ENCODE assay signal across 19 mouse cellular contexts in the genomic region with DNA sequence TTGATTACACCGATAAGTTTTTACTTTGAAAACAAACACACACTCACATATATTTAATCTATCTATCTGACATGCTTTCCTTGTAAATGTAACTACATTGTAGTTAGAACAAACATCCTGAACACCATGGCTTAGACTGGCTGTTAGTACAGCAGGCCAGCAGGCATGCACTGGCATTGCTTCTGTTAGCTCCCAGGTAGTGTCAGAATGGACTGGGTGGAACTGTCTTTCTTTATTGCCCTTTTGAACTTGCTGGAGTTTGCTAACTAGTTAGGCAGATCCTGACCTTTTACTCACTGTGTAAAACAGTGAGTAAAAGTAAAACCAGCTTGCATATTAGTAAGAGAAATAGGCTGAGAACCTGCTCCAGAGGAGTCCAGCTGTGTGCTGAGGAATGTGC. TPM values are rescaled to one million over a fixed set of nuclear protein-coding genes. Genes with fewer than 3 reads are reported as not detected.
DNase-seq lines count a peak whose midpoint lies in the region; ATAC-seq and TF ChIP-seq lines count a peak whose summit lies in the region.
"Had no signal": no experiment of that assay in that cellular context is flagged by ENCODE, and none has a peak within 500 bp of the region (broad histone marks: within the 10 kb centered on the region; RNA-seq: fewer than 3 reads in every experiment).

No protein-coding gene starts in this region.

- peak; percentile 59; the same call in 1 of the 2 replicates for ATAC-seq in intestine, embryonic 16.5 days
- no peak for ATAC-seq in intestine, embryonic 15.5 days
- ATAC-seq in liver, postnatal 0 days = peak; percentile 80
- ATAC-seq: forebrain, embryonic 15.5 days; hindbrain, embryonic 16.5 days; midbrain, embryonic 16.5 days had no signal

- no peak overlapping the region for H3K9ac ChIP-seq in intestine, embryonic 16.5 days (ENCODE audit: low read depth, low read length)
- H3K9ac ChIP-seq in intestine, embryonic 15.5 days = no peak overlapping the region
- H3K9ac ChIP-seq in liver, adult 2 months (ENCODE audit: low read depth, low read length) = no peak overlapping the region
- H3K9ac ChIP-seq in liver, postnatal 0 days (replicated peaks) = no peak overlapping the region
- H3K9ac ChIP-seq: forebrain, embryonic 15.5 days; stomach, embryonic 15.5 days had no signal

- H3K4me2 ChIP-seq in intestine, embryonic 16.5 days (ENCODE audit: low read depth, low read length) = no peak overlapping the region
- H3K4me2 ChIP-seq in intestine, embryonic 15.5 days (replicated peaks) = no peak overlapping the region
- no peak overlapping the region for H3K4me2 ChIP-seq in liver, postnatal 0 days (ENCODE audit: low read depth, low read length)
- H3K4me2 ChIP-seq: forebrain, embryonic 15.5 days; stomach, embryonic 15.5 days had no signal

- 81% methylated on average over 1 of the region's 1 CpGs for WGBS in intestine, embryonic 16.5 days
- 87% methylated on average over 1 of the region's 1 CpGs for WGBS in intestine, embryonic 15.5 days
- WGBS in liver, adult 2 months = 26% methylated on average over 1 of the region's 1 CpGs
- WGBS in liver, postnatal 0 days (ENCODE audit: insufficient replicate concordance) = 77% methylated on average over 1 of the region's 1 CpGs

- peak; percentile 93 for DNase-seq in liver, adult 2 months (ENCODE audit: extremely low read depth, low read depth, low spot score)
- DNase-seq in liver = no peak
- DNase-seq in liver, postnatal 0 days = no peak
- DNase-seq in left cerebral cortex, adult 9 months (ENCODE audit: low spot score in 2 of 2) = no peak
- no peak for DNase-seq in layer of hippocampus, postnatal 25 days (ENCODE audit: extremely low spot score in 1 of 2, low spot score in 1 of 2)
- DNase-seq: adrenal gland, adult 2 months; cerebellum, adult 11-12 months; gastrocnemius, postnatal 10 days; right cerebral cortex, adult 18-20 months had no signal

- no peaks in the 10 kb centered on the region for H3K9me3 ChIP-seq in intestine, embryonic 16.5 days (ENCODE audit: control insufficient read depth, low read length)
- no peaks in the 10 kb centered on the region for H3K9me3 ChIP-seq in intestine, embryonic 15.5 days
- H3K9me3 ChIP-seq in liver, postnatal 0 days (ENCODE audit: low read length) = no peaks in the 10 kb centered on the region
- H3K9me3 ChIP-seq: forebrain, embryonic 15.5 days; midbrain, embryonic 10.5 days; stomach, embryonic 15.5 days had no signal

- peak overlapping the region; percentile 23; the same call in 1 of the 2 replicates for H3K27ac ChIP-seq in intestine, embryonic 16.5 days (ENCODE audit: low read length)
- H3K27ac ChIP-seq in intestine, embryonic 15.5 days = no peak overlapping the region
- H3K27ac ChIP-seq in liver, adult 2 months (replicated peaks; ENCODE audit: insufficient read depth, low read depth, low read length) = peak overlapping the region; percentile 72
- peak overlapping the region; percentile 76 for H3K27ac ChIP-seq in liver, postnatal 0 days (ENCODE audit: low read depth)
- H3K27ac ChIP-seq: embryonic facial prominence, embryonic 10.5 days; forebrain, embryonic 15.5 days; midbrain, embryonic 10.5 days; stomach, embryonic 15.5 days had no signal

- 0 out of 2 replicates have a peak, but pooled peaks cover 5% of the 10 kb centered on the region for H3K4me1 ChIP-seq in intestine, embryonic 16.5 days (ENCODE audit: control insufficient read depth, insufficient read depth, low read length)
- no peaks in the 10 kb centered on the region for H3K4me1 ChIP-seq in intestine, embryonic 15.5 days (replicated peaks)
- H3K4me1 ChIP-seq in liver, adult 2 months (ENCODE audit: control insufficient read depth, insufficient read depth, low read length) = peaks cover 5% of the 10 kb centered on the region
- no peaks in the 10 kb centered on the region for H3K4me1 ChIP-seq in liver, postnatal 0 days (ENCODE audit: insufficient read depth)
- H3K4me1 ChIP-seq: embryonic facial prominence, embryonic 10.5 days had no signal

- H3K27me3 ChIP-seq in intestine, embryonic 16.5 days (replicated peaks; ENCODE audit: control insufficient read depth, insufficient read depth, low read length) = no peaks in the 10 kb centered on the region
- no peaks in the 10 kb centered on the region for H3K27me3 ChIP-seq in intestine, embryonic 15.5 days (replicated peaks)
- H3K27me3 ChIP-seq in liver, adult 2 months (ENCODE audit: control insufficient read depth, insufficient read depth, low read length) = no peaks in the 10 kb centered on the region
- H3K27me3 ChIP-seq in liver, postnatal 0 days (ENCODE audit: insufficient read depth, low read length) = no peaks in the 10 kb centered on the region
- H3K27me3 ChIP-seq: forebrain, embryonic 15.5 days; stomach, embryonic 15.5 days had no signal

- H3K36me3 ChIP-seq in intestine, embryonic 16.5 days (ENCODE audit: control insufficient read depth, insufficient read depth, low read length) = no peaks in the 10 kb centered on the region
- no peaks in the 10 kb centered on the region for H3K36me3 ChIP-seq in intestine, embryonic 15.5 days
- no peaks in the 10 kb centered on the region for H3K36me3 ChIP-seq in liver, adult 2 months (ENCODE audit: control insufficient read depth, insufficient read depth, low read length)
- H3K36me3 ChIP-seq in liver, postnatal 0 days (replicated peaks; ENCODE audit: insufficient read depth, low read length) = no peaks in the 10 kb centered on the region
- H3K36me3 ChIP-seq: forebrain, embryonic 15.5 days; stomach, embryonic 15.5 days had no signal

- peaks cover 15% of the 10 kb centered on the region for H3K79me2 ChIP-seq in liver, adult 2 months (ENCODE audit: control insufficient read depth, insufficient read depth, low read length)

- no peak; the same call in 1 of the 2 replicates for TF ChIP-seq CTCF in liver, adult 2 months (IDR thresholded peaks at IDR 0.05; ENCODE audit: low read depth, low read length)
- no peak for TF ChIP-seq CTCF in liver, postnatal 0 days (IDR thresholded peaks at IDR 0.05; ENCODE audit: low read depth)

- no peak for TF ChIP-seq EP300 in liver, postnatal 0 days (IDR thresholded peaks at IDR 0.05; ENCODE audit: low read depth)

- no peak for TF ChIP-seq POLR2A in liver, adult 2 months (IDR thresholded peaks at IDR 0.05; ENCODE audit: extremely low read depth, insufficient read depth, low read length)

- no peak overlapping the region for H3K4me3 ChIP-seq in intestine, embryonic 16.5 days (ENCODE audit: low read length)
- H3K4me3 ChIP-seq in intestine, embryonic 15.5 days (replicated peaks) = no peak overlapping the region
- H3K4me3 ChIP-seq in liver, adult 2 months (ENCODE audit: insufficient read depth, low read depth, low read length) = no peak overlapping the region
- H3K4me3 ChIP-seq in liver, postnatal 0 days (ENCODE audit: low read depth, low read length) = no peak overlapping the region
- H3K4me3 ChIP-seq: embryonic facial prominence, embryonic 10.5 days; forebrain, embryonic 15.5 days; midbrain, embryonic 10.5 days; myocyte; stomach, embryonic 15.5 days had no signal

RNA-seq across cellular contexts. Expression of a gene that starts 6.9 kb away (rescaled TPM):
- 4.0 and 4.1 TPM in 2 replicates for polyA plus RNA-seq in intestine, embryonic 16.5 days (2015; fragmentation: Nextera tagmentation; extraction: Ambion mirVana)
- polyA plus RNA-seq in intestine, embryonic 15.5 days (2015; fragmentation: Nextera tagmentation; extraction: Ambion mirVana) = 3.9 and 6.0 TPM in 2 replicates
- total RNA-seq in liver, adult 2 months (2014; rRNA removed) = 1.5 and 1.7 TPM in 2 replicates
- polyA plus RNA-seq in liver, adult 2 months (2012; rRNA removed) = 0.94 and 1.1 TPM in 2 replicates
- polyA plus RNA-seq in liver, postnatal 0 days (2015; fragmentation: Nextera tagmentation; extraction: Ambion mirVana) = 0.42 and 0.45 TPM in 2 replicates
- 10 to 100 TPM; 18.9 to 22.3 TPM for total RNA-seq in layer of hippocampus, postnatal 25 days (2021)
- total RNA-seq: hematopoietic stem cell, adult 5-6 weeks had no signal

RNA-seq across cellular contexts. Expression of a gene that starts 8.2 kb away (rescaled TPM):
- 29.3 and 39.5 TPM in 2 replicates for polyA plus RNA-seq in intestine, embryonic 16.5 days (2015; fragmentation: Nextera tagmentation; extraction: Ambion mirVana)
- 76.6 and 84.9 TPM in 2 replicates for polyA plus RNA-seq in intestine, embryonic 15.5 days (2015; fragmentation: Nextera tagmentation; extraction: Ambion mirVana)
- total RNA-seq in liver, adult 2 months (2014; rRNA removed) = 40.9 and 41.3 TPM in 2 replicates
- 13.4 and 15.9 TPM in 2 replicates for polyA plus RNA-seq in liver, adult 2 months (2012; rRNA removed)
- polyA plus RNA-seq in liver, postnatal 0 days (2015; fragmentation: Nextera tagmentation; extraction: Ambion mirVana) = 20.6 and 25.0 TPM in 2 replicates
- 100 to 1,000 TPM in 1 of 2 experiments, 10 to 100 TPM in 1; 91.7 to 115 TPM for total RNA-seq in layer of hippocampus, postnatal 25 days (2021)
